Mouse (Mus musculus) ES-E14 (cell line): ENCODE data around the gene Eomes. TPM values are rescaled to one million over a fixed set of nuclear protein-coding genes. Genes with fewer than 3 reads are reported as not detected.
A peak's percentile ranks its signal among the peaks of the same experiment; 100 is the strongest.

Experiments used
- DNase-seq: peaks from one replicate; pipeline ENCODE4 v3.0.0-alpha.2; 2013; ENCODE audit warnings: low read depth, low spot score
- H3K27ac ChIP-seq: 2 replicates; pipeline ENCODE4 v1.5.1; 2012; ENCODE audit warnings: low read depth, mild to moderate bottlenecking, low read length, moderate library complexity, mixed read lengths; ENCODE audit not compliant: poor library complexity, insufficient read depth, severe bottlenecking
- H3K36me3 ChIP-seq: 2 replicates; pipeline ENCODE4 v1.6.1; 2012; ENCODE audit warnings: mild to moderate bottlenecking, low read length, moderate library complexity, mixed read lengths; ENCODE audit not compliant: control insufficient read depth, poor library complexity, insufficient read depth, severe bottlenecking
- H3K4me1 ChIP-seq, 2 experiments: fragments of 150-350 bp in 1 of 2; sonication (generic) in 1 of 2; 2 replicates each; pipeline ENCODE4 v1.6.1; 2012; ENCODE audit warnings: low read length in 2 of 2, mild to moderate bottlenecking in 1 of 2, mixed read lengths in 1 of 2; ENCODE audit not compliant: control insufficient read depth in 2 of 2, insufficient read depth in 2 of 2, poor library complexity in 1 of 2
- H3K4me3 ChIP-seq, 2 experiments: fragments of 150-350 bp in 1 of 2; sonication (generic) in 1 of 2; 2 replicates each; pipeline ENCODE4 v1.5.1; 2012; ENCODE audit warnings: low read length in 2 of 2, low read depth in 1 of 2, mild to moderate bottlenecking in 1 of 2, mixed read lengths in 1 of 2; ENCODE audit not compliant: insufficient read depth in 1 of 2, poor library complexity in 1 of 2, severe bottlenecking in 1 of 2
- H3K9ac ChIP-seq: 2 replicates; pipeline ENCODE4 v1.6.1; 2012; ENCODE audit warnings: low read depth, mild to moderate bottlenecking, low read length, mixed read lengths; ENCODE audit not compliant: poor library complexity, insufficient read depth, severe bottlenecking
- H3K9me3 ChIP-seq: fragments of 150-350 bp; sonication (generic); 2 replicates; pipeline ENCODE4 v1.6.1; 2012; ENCODE audit warnings: low read depth, mild to moderate bottlenecking, low read length; ENCODE audit not compliant: control insufficient read depth, insufficient read depth
- CHD2 ChIP-seq: IDR thresholded peaks from 2 replicates; pipeline ENCODE4 v1.6.1; 2014; ENCODE audit warnings: mild to moderate bottlenecking, low read depth, low read length, inconsistent platforms
- HCFC1 ChIP-seq: IDR thresholded peaks from 2 replicates; pipeline ENCODE4 v1.6.1; 2012; ENCODE audit warnings: low read length, inconsistent platforms, borderline replicate concordance; ENCODE audit not compliant: insufficient read depth
- MAFK ChIP-seq: IDR thresholded peaks from 2 replicates; pipeline ENCODE4 v1.6.1; 2014; ENCODE audit warnings: mild to moderate bottlenecking, low read depth, low read length, inconsistent platforms; ENCODE audit not compliant: insufficient read depth
- ZC3H11A ChIP-seq: IDR thresholded peaks from 2 replicates; pipeline ENCODE4 v1.6.1; 2012; ENCODE audit warnings: low read depth, mild to moderate bottlenecking, inconsistent platforms, low read length, borderline replicate concordance
- ZNF384 ChIP-seq: IDR thresholded peaks from 2 replicates; pipeline ENCODE4 v1.6.1; 2012; ENCODE audit warnings: low read depth, low read length, inconsistent platforms
- in situ Hi-C, 2 experiments: fragments of 600-800 bp; cut with MboI; formaldehyde crosslinking; loops; one replicate each; pipeline ENCODE4 v1.15.1; 2025; ENCODE audit warnings: low sequenced_read_pairs in 2 of 2, inconsistent platforms in 1 of 2; ENCODE audit not compliant: unreplicated experiment in 2 of 2
- total RNA-seq: library from RNA; depleted of rRNA; stranded (reverse); fragments of 300-350 nt; gene quantifications from 2 replicates; pipeline ENCODE4 v1.2.3, GENCODE M21; 2012

Eomes gene
- total RNA-seq, 1 experiment: 3.2 TPM

GRCm38 (mm10) chr9:118478458-118478838 is 436 bp downstream of the Eomes start:
- peak overlapping the region; percentile 77 for H3K9ac ChIP-seq
- no peak for DNase-seq
- no peaks in the 10 kb centered on the region for H3K36me3 ChIP-seq
- no peak for TF ChIP-seq MAFK
- TF ChIP-seq HCFC1: 0 out of 2 replicates have a peak, but pooled peaks have one; percentile 51
- H3K27ac ChIP-seq: no peak overlapping the region
- peak overlapping the region; percentile 71 to 83 for H3K4me3 ChIP-seq
- no peaks in the 10 kb centered on the region for H3K9me3 ChIP-seq
- H3K4me1 ChIP-seq: peaks cover 3 to 11% of the 10 kb centered on the region in 2 experiments; a peak in 1 of 4 replicates
- in situ Hi-C loops: loop anchor here in 1 of 2 experiments (25.0 kb wide), 1 partner anchor 416 kb away; no protein-coding TSS in a partner anchor

GRCm38 (mm10) chr9:118478839-118479507 is 961 bp downstream of the Eomes start:
- in situ Hi-C loops: loop anchor here in 1 of 2 experiments (25.0 kb wide), 1 partner anchor 417 kb away; no protein-coding TSS in a partner anchor
- TF ChIP-seq HCFC1 (0 out of 2 replicates have a peak, but pooled peaks have one; percentile 12), MAFK (no peak)
- Histone ChIP-seq H3K4me3 (peak overlapping the region; percentile 71 to 83), H3K27ac (no peak overlapping the region), H3K9ac (peak overlapping the region; percentile 77), H3K9me3 (no peaks in the 10 kb centered on the region), H3K4me1 (peaks cover 3 to 13% of the 10 kb centered on the region in 2 experiments; a peak in 1 of 4 replicates), H3K36me3 (no peaks in the 10 kb centered on the region)
- no peak for DNase-seq

GRCm38 (mm10) chr9:118479508-118480291 is 1.7 kb downstream of the Eomes start:
- H3K4me1 ChIP-seq: peaks cover 3 to 15% of the 10 kb centered on the region in 2 experiments; a peak in 1 of 4 replicates
- no peak overlapping the region for H3K27ac ChIP-seq
- in situ Hi-C loops: loop anchor here in 1 of 2 experiments (25.0 kb wide), 1 partner anchor 417 kb away; no protein-coding TSS in a partner anchor
- peak overlapping the region; percentile 71 to 83 for H3K4me3 ChIP-seq
- H3K36me3 ChIP-seq: peaks cover 3% of the 10 kb centered on the region; the same call in 1 of the 2 replicates
- no peaks in the 10 kb centered on the region for H3K9me3 ChIP-seq
- TF ChIP-seq ZC3H11A: no peak
- no peak for TF ChIP-seq ZNF384
- no peak for TF ChIP-seq CHD2
- no peak for TF ChIP-seq MAFK
- TF ChIP-seq HCFC1: no peak
- no peak for DNase-seq
- H3K9ac ChIP-seq: peak overlapping the region; percentile 77; the same call in 1 of the 2 replicates

- H3K36me3 ChIP-seq: peaks cover 3% of the 10 kb centered on the region; the same call in 1 of the 2 replicates
- H3K27ac ChIP-seq: no peak overlapping the region
- H3K4me1 ChIP-seq: peaks cover 3 to 15% of the 10 kb centered on the region in 2 experiments; a peak in 1 of 4 replicates
- H3K4me3 ChIP-seq: no peak overlapping the region; a peak in 1 of 4 replicates
- no peak for DNase-seq
- H3K9ac ChIP-seq: no peak overlapping the region
- no peaks in the 10 kb centered on the region for H3K9me3 ChIP-seq
- in situ Hi-C loops: loop anchor here in 1 of 2 experiments (25.0 kb wide), 1 partner anchor 418 kb away; no protein-coding TSS in a partner anchor
- no peak for TF ChIP-seq ZNF384
- TF ChIP-seq CHD2: no peak
- TF ChIP-seq MAFK: no peak
- TF ChIP-seq HCFC1: no peak
- no peak for TF ChIP-seq ZC3H11A
Observed at GRCm38 (mm10) chr9:118480292-118480690, 2.3 kb downstream of the Eomes start.
